Comparison of ENCODE assay signal across 28 mouse cellular contexts in genomic region chr14:74816705-74817104, GRCm38 (mm10).
DNase-seq lines count a peak whose midpoint lies in the region; ATAC-seq and TF ChIP-seq lines count a peak whose summit lies in the region.
"Had no signal": no experiment of that assay in that cellular context is flagged by ENCODE, and none has a peak within 500 bp of the region (broad histone marks: within the 10 kb centered on the region; RNA-seq: fewer than 3 reads in every experiment).

No protein-coding gene starts in this region.

- peak; percentile 85 for DNase-seq in midbrain, embryonic 11.5 days (ENCODE audit: low spot score, missing footprints)
- DNase-seq in midbrain, postnatal 0 days (ENCODE audit: low spot score): peak; percentile 71
- DNase-seq in adrenal gland, adult 8-10 months: no peak
- DNase-seq: adrenal gland, postnatal 25 days; cerebellum, adult 2 months; cerebellum, postnatal 25 days; gastrocnemius, postnatal 25 days; heart, adult 18-20 months; heart, postnatal 4 days; kidney, adult 18-20 months; kidney, postnatal 25 days; spleen, adult 18-20 months; thymus, adult 18-20 months; thymus, postnatal 25 days had no signal

- no peak overlapping the region for H3K4me2 ChIP-seq in forebrain, embryonic 12.5 days
- H3K4me2 ChIP-seq in forebrain, embryonic 16.5 days (ENCODE audit: low read length): no peak overlapping the region
- no peak overlapping the region for H3K4me2 ChIP-seq in hindbrain, embryonic 16.5 days (ENCODE audit: low read length)
- H3K4me2 ChIP-seq in hindbrain, embryonic 13.5 days: no peak overlapping the region
- H3K4me2 ChIP-seq in midbrain, embryonic 11.5 days: no peak overlapping the region
- H3K4me2 ChIP-seq in midbrain, postnatal 0 days (ENCODE audit: low read depth, low read length, poor library complexity, severe bottlenecking): no peak overlapping the region
- H3K4me2 ChIP-seq in intestine, embryonic 16.5 days (ENCODE audit: low read depth, low read length): no peak overlapping the region
- H3K4me2 ChIP-seq: embryonic facial prominence, embryonic 15.5 days; heart, embryonic 12.5 days; kidney, embryonic 15.5 days; limb, embryonic 13.5 days; liver, embryonic 11.5 days; lung, embryonic 15.5 days had no signal

- TF ChIP-seq CTCF in midbrain, postnatal 0 days (IDR thresholded peaks at IDR 0.05): no peak

- peaks cover 16% of the 10 kb centered on the region for H3K4me1 ChIP-seq in forebrain, embryonic 12.5 days
- peaks cover 7% of the 10 kb centered on the region; the same call in 1 of the 2 replicates for H3K4me1 ChIP-seq in forebrain, embryonic 16.5 days (replicated peaks; ENCODE audit: control insufficient read depth, insufficient read depth, low read length)
- no peaks in the 10 kb centered on the region for H3K4me1 ChIP-seq in hindbrain, embryonic 16.5 days (ENCODE audit: control insufficient read depth, insufficient read depth, low read depth, low read length)
- H3K4me1 ChIP-seq in hindbrain, embryonic 13.5 days (replicated peaks): peaks cover 49% of the 10 kb centered on the region
- H3K4me1 ChIP-seq in midbrain, embryonic 11.5 days (ENCODE audit: control insufficient read depth, insufficient read depth, low read length): peaks cover 16% of the 10 kb centered on the region
- no peaks in the 10 kb centered on the region for H3K4me1 ChIP-seq in midbrain, postnatal 0 days (ENCODE audit: insufficient read depth, low read length)
- H3K4me1 ChIP-seq in intestine, embryonic 16.5 days (ENCODE audit: control insufficient read depth, insufficient read depth, low read length): 0 out of 2 replicates have a peak, but pooled peaks cover 3% of the 10 kb centered on the region

- no peak overlapping the region for H3K9ac ChIP-seq in forebrain, embryonic 12.5 days
- no peak overlapping the region for H3K9ac ChIP-seq in forebrain, embryonic 16.5 days (replicated peaks; ENCODE audit: low read depth, low read length)
- H3K9ac ChIP-seq in hindbrain, embryonic 16.5 days (ENCODE audit: low read depth, low read length): no peak overlapping the region
- no peak overlapping the region for H3K9ac ChIP-seq in hindbrain, embryonic 13.5 days
- no peak overlapping the region for H3K9ac ChIP-seq in midbrain, embryonic 11.5 days (ENCODE audit: low read length)
- no peak overlapping the region for H3K9ac ChIP-seq in midbrain, postnatal 0 days (replicated peaks; ENCODE audit: low read length, poor library complexity, severe bottlenecking)
- H3K9ac ChIP-seq in intestine, embryonic 16.5 days (ENCODE audit: low read depth, low read length): no peak overlapping the region
- H3K9ac ChIP-seq: embryonic facial prominence, embryonic 15.5 days; heart, embryonic 12.5 days; kidney, embryonic 15.5 days; limb, embryonic 13.5 days; lung, embryonic 15.5 days had no signal

- no peaks in the 10 kb centered on the region for H3K9me3 ChIP-seq in forebrain, embryonic 12.5 days
- no peaks in the 10 kb centered on the region for H3K9me3 ChIP-seq in forebrain, embryonic 16.5 days (ENCODE audit: control insufficient read depth, low read length)
- no peaks in the 10 kb centered on the region for H3K9me3 ChIP-seq in hindbrain, embryonic 16.5 days (ENCODE audit: control insufficient read depth, low read length)
- no peaks in the 10 kb centered on the region for H3K9me3 ChIP-seq in hindbrain, embryonic 13.5 days
- H3K9me3 ChIP-seq in midbrain, embryonic 11.5 days (ENCODE audit: control insufficient read depth, low read length): no peaks in the 10 kb centered on the region
- H3K9me3 ChIP-seq in midbrain, postnatal 0 days (ENCODE audit: low read length): no peaks in the 10 kb centered on the region
- H3K9me3 ChIP-seq in intestine, embryonic 16.5 days (ENCODE audit: control insufficient read depth, low read length): no peaks in the 10 kb centered on the region
- H3K9me3 ChIP-seq: embryonic facial prominence, embryonic 10.5 days; embryonic facial prominence, embryonic 15.5 days; heart, embryonic 12.5 days; kidney, embryonic 15.5 days; limb, embryonic 13.5 days; lung, embryonic 15.5 days had no signal

- no peaks in the 10 kb centered on the region for H3K27me3 ChIP-seq in forebrain, embryonic 12.5 days
- no peaks in the 10 kb centered on the region for H3K27me3 ChIP-seq in forebrain, embryonic 16.5 days (replicated peaks; ENCODE audit: control insufficient read depth, insufficient read depth, low read length)
- no peaks in the 10 kb centered on the region for H3K27me3 ChIP-seq in hindbrain, embryonic 16.5 days (replicated peaks; ENCODE audit: control insufficient read depth, insufficient read depth, low read length)
- H3K27me3 ChIP-seq in hindbrain, embryonic 13.5 days: no peaks in the 10 kb centered on the region
- H3K27me3 ChIP-seq in midbrain, embryonic 11.5 days (ENCODE audit: control insufficient read depth, insufficient read depth, low read length): no peaks in the 10 kb centered on the region
- H3K27me3 ChIP-seq in midbrain, postnatal 0 days (ENCODE audit: insufficient read depth, low read length): no peaks in the 10 kb centered on the region
- H3K27me3 ChIP-seq in intestine, embryonic 16.5 days (replicated peaks; ENCODE audit: control insufficient read depth, insufficient read depth, low read length): no peaks in the 10 kb centered on the region
- H3K27me3 ChIP-seq: embryonic facial prominence, embryonic 15.5 days; heart, embryonic 12.5 days; kidney, embryonic 15.5 days; limb, embryonic 13.5 days; lung, embryonic 15.5 days; Patski had no signal

- WGBS in forebrain, embryonic 12.5 days: 23% methylated on average over 6 of the region's 6 CpGs
- 24% methylated on average over 6 of the region's 6 CpGs for WGBS in forebrain, embryonic 16.5 days
- WGBS in hindbrain, embryonic 16.5 days: 38% methylated on average over 6 of the region's 6 CpGs
- 34% methylated on average over 6 of the region's 6 CpGs for WGBS in hindbrain, embryonic 13.5 days
- WGBS in midbrain, embryonic 11.5 days: 26% methylated on average over 6 of the region's 6 CpGs
- 33% methylated on average over 6 of the region's 6 CpGs for WGBS in midbrain, postnatal 0 days
- 81% methylated on average over 6 of the region's 6 CpGs for WGBS in intestine, embryonic 16.5 days

- H3K4me3 ChIP-seq in forebrain, embryonic 12.5 days (replicated peaks): no peak overlapping the region
- no peak overlapping the region for H3K4me3 ChIP-seq in forebrain, embryonic 16.5 days (replicated peaks; ENCODE audit: low read length)
- no peak overlapping the region for H3K4me3 ChIP-seq in hindbrain, embryonic 16.5 days (ENCODE audit: low read length)
- H3K4me3 ChIP-seq in hindbrain, embryonic 13.5 days: no peak overlapping the region
- H3K4me3 ChIP-seq in midbrain, embryonic 11.5 days (ENCODE audit: low read depth, low read length): no peak overlapping the region
- H3K4me3 ChIP-seq in midbrain, postnatal 0 days (ENCODE audit: low read depth, low read length): no peak overlapping the region
- no peak overlapping the region for H3K4me3 ChIP-seq in intestine, embryonic 16.5 days (ENCODE audit: low read length)
- H3K4me3 ChIP-seq: embryonic facial prominence, embryonic 10.5 days; embryonic facial prominence, embryonic 15.5 days; heart, embryonic 12.5 days; kidney, embryonic 15.5 days; limb, embryonic 13.5 days; lung, embryonic 15.5 days had no signal

- peak; percentile 62; the same call in 1 of the 2 replicates for ATAC-seq in forebrain, embryonic 12.5 days (ENCODE audit: low FRiP score)
- ATAC-seq in forebrain, embryonic 16.5 days: no peak
- ATAC-seq in hindbrain, embryonic 16.5 days: 0 out of 2 replicates have a peak, but pooled peaks have one; percentile 38
- no peak for ATAC-seq in hindbrain, embryonic 13.5 days (ENCODE audit: low FRiP score)
- ATAC-seq in midbrain, embryonic 11.5 days (ENCODE audit: low FRiP score): 0 out of 2 replicates have a peak, but pooled peaks have one; percentile 58
- ATAC-seq in midbrain, postnatal 0 days (ENCODE audit: low FRiP score): no peak
- no peak for ATAC-seq in intestine, embryonic 16.5 days
- ATAC-seq: Patski had no signal

- no peak overlapping the region for H3K27ac ChIP-seq in forebrain, embryonic 12.5 days
- no peak overlapping the region for H3K27ac ChIP-seq in forebrain, embryonic 16.5 days (ENCODE audit: low read length)
- no peak overlapping the region for H3K27ac ChIP-seq in hindbrain, embryonic 16.5 days (ENCODE audit: low read depth, low read length)
- no peak overlapping the region for H3K27ac ChIP-seq in hindbrain, embryonic 13.5 days
- no peak overlapping the region for H3K27ac ChIP-seq in midbrain, embryonic 11.5 days (ENCODE audit: low read depth, low read length)
- H3K27ac ChIP-seq in midbrain, postnatal 0 days (ENCODE audit: low read depth, low read length): no peak overlapping the region
- H3K27ac ChIP-seq in intestine, embryonic 16.5 days (ENCODE audit: low read length): no peak overlapping the region
- H3K27ac ChIP-seq: embryonic facial prominence, embryonic 10.5 days; embryonic facial prominence, embryonic 15.5 days; kidney, embryonic 15.5 days; limb, embryonic 13.5 days; lung, embryonic 15.5 days; stomach, postnatal 0 days had no signal

- no peaks in the 10 kb centered on the region for H3K36me3 ChIP-seq in forebrain, embryonic 12.5 days (replicated peaks)
- H3K36me3 ChIP-seq in forebrain, embryonic 16.5 days (ENCODE audit: control insufficient read depth, insufficient read depth): no peaks in the 10 kb centered on the region; the same call in 1 of the 2 replicates
- 0 out of 2 replicates have a peak, but pooled peaks cover 2% of the 10 kb centered on the region for H3K36me3 ChIP-seq in hindbrain, embryonic 16.5 days (ENCODE audit: control insufficient read depth, insufficient read depth, low read length)
- H3K36me3 ChIP-seq in hindbrain, embryonic 13.5 days: peaks cover 5% of the 10 kb centered on the region; the same call in 1 of the 2 replicates
- no peaks in the 10 kb centered on the region for H3K36me3 ChIP-seq in midbrain, embryonic 11.5 days (ENCODE audit: control insufficient read depth, insufficient read depth, low read length)
- peaks cover 9% of the 10 kb centered on the region for H3K36me3 ChIP-seq in midbrain, postnatal 0 days (ENCODE audit: insufficient read depth, low read length)
- no peaks in the 10 kb centered on the region for H3K36me3 ChIP-seq in intestine, embryonic 16.5 days (ENCODE audit: control insufficient read depth, insufficient read depth, low read length)
- H3K36me3 ChIP-seq: lung, embryonic 15.5 days had no signal

Comparison
In these comparisons a context has a peak if more than half of its experiments do, and no peak if none do; other contexts are left out.
1. ATAC-seq: peak in forebrain, embryonic 12.5 days (single experiment), hindbrain, embryonic 16.5 days (single experiment) and midbrain, embryonic 11.5 days (single experiment); none in forebrain, embryonic 16.5 days (single experiment), hindbrain, embryonic 13.5 days (single experiment), midbrain, postnatal 0 days (single experiment) and intestine, embryonic 16.5 days (single experiment).